ENCODE assay signal across 17 mouse cellular contexts in genomic region chr1:167204421-167204820, GRCm38 (mm10).
DNase-seq lines count a peak whose midpoint lies in the region.
"Had no signal": no experiment of that assay in that cellular context is flagged by ENCODE, and none has a peak within 500 bp of the region (broad histone marks: within the 10 kb centered on the region; RNA-seq: fewer than 3 reads in every experiment).

No protein-coding gene starts in this region.

- peak; percentile 47 for DNase-seq in 3T3-L1 (ENCODE audit: low read depth, low spot score)
- DNase-seq in NIH3T3 (ENCODE audit: low read depth) = peak; percentile 58
- DNase-seq in fibroblast of lung, adult 2 months (ENCODE audit: low read depth) = peak; percentile 36
- DNase-seq in thymus, postnatal 4 days = no peak
- DNase-seq in layer of hippocampus, adult 18-20 months (ENCODE audit: low spot score in 2 of 2) = no peak
- DNase-seq: adrenal gland, adult 2 months; adrenal gland, postnatal 10 days; adrenal gland, postnatal 25 days; B cell, adult 2 months; cerebellum, adult 11 months; cerebellum, adult 18-20 months; cerebellum, adult 8-10 months; cerebellum, adult 9-11 months; cerebellum, postnatal 14 days; cerebellum, postnatal 36 days; embryo, embryonic 11 days; forebrain, postnatal 0 days had no signal

Comparison
In these comparisons a context has a peak if more than half of its experiments do, and no peak if none do; other contexts are left out.
1. DNase-seq: peak in 3T3-L1 (single experiment), NIH3T3 (single experiment) and fibroblast of lung, adult 2 months (single experiment); none in thymus, postnatal 4 days (single experiment) and layer of hippocampus, adult 18-20 months (0 of 2).